Comparison of ENCODE assay signal across 12 mouse cellular contexts in the genomic region with DNA sequence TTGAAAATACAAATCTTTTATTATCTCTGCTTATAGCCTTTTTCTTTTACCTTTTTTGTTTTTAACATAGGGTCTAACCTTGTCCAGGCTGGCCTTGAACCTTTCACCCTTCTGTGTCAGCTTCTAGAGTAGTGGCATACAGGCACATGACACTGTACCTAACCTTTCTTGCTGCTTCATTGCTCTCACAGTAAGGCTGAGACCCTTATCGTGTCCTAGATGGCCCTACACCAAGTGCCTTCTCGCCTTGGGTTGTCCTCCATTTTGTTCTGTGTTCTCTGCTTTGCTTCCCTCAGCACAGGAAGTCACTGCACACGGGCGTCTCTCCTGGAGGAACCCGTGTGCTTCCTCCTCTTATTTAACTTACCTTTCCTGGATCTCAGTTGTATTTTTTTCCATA. TPM values are rescaled to one million over a fixed set of nuclear protein-coding genes. Genes with fewer than 3 reads are reported as not detected.
DNase-seq lines count a peak whose midpoint lies in the region; ATAC-seq and TF ChIP-seq lines count a peak whose summit lies in the region.
"Had no signal": no experiment of that assay in that cellular context is flagged by ENCODE, and none has a peak within 500 bp of the region (broad histone marks: within the 10 kb centered on the region; RNA-seq: fewer than 3 reads in every experiment).

No protein-coding gene starts in this region.

- no peaks in the 10 kb centered on the region for H3K9me3 ChIP-seq in hindbrain, embryonic 12.5 days (replicated peaks)
- no peaks in the 10 kb centered on the region for H3K9me3 ChIP-seq in hindbrain, embryonic 10.5 days
- H3K9me3 ChIP-seq in limb, embryonic 13.5 days = no peaks in the 10 kb centered on the region
- no peaks in the 10 kb centered on the region for H3K9me3 ChIP-seq in lung, postnatal 0 days (ENCODE audit: low read length)
- H3K9me3 ChIP-seq: stomach, embryonic 15.5 days had no signal

- H3K27me3 ChIP-seq in hindbrain, embryonic 12.5 days = no peaks in the 10 kb centered on the region
- no peaks in the 10 kb centered on the region for H3K27me3 ChIP-seq in hindbrain, embryonic 10.5 days (ENCODE audit: insufficient read depth, poor library complexity, severe bottlenecking)
- H3K27me3 ChIP-seq in limb, embryonic 13.5 days = no peaks in the 10 kb centered on the region
- no peaks in the 10 kb centered on the region for H3K27me3 ChIP-seq in lung, postnatal 0 days (replicated peaks; ENCODE audit: insufficient read depth, low read length)
- H3K27me3 ChIP-seq: stomach, embryonic 15.5 days had no signal

- H3K27ac ChIP-seq in hindbrain, embryonic 12.5 days = no peak overlapping the region
- H3K27ac ChIP-seq in hindbrain, embryonic 10.5 days = no peak overlapping the region
- no peak overlapping the region for H3K27ac ChIP-seq in limb, embryonic 13.5 days
- H3K27ac ChIP-seq in lung, postnatal 0 days (ENCODE audit: low read length) = no peak overlapping the region
- H3K27ac ChIP-seq: stomach, embryonic 15.5 days had no signal

- no peak for DNase-seq in hindbrain, embryonic 10.5 days (ENCODE audit: low spot score)
- DNase-seq in thymus, postnatal 14 days = peak; percentile 10
- DNase-seq in thymus, postnatal 10 days (ENCODE audit: low spot score in 2 of 2) = no peak
- no peak for DNase-seq in urinary bladder, postnatal 10 days (ENCODE audit: low spot score)
- no peak for DNase-seq in lung, postnatal 0 days (ENCODE audit: low spot score)
- no peak for DNase-seq in frontal cortex, postnatal 25 days (ENCODE audit: low spot score in 2 of 2)
- DNase-seq: cerebellum, postnatal 25 days; kidney, postnatal 10 days; liver had no signal

- no peak for TF ChIP-seq EP300 in lung, postnatal 0 days (IDR thresholded peaks at IDR 0.05)

- no peak for ATAC-seq in hindbrain, embryonic 12.5 days (ENCODE audit: low FRiP score)
- no peak for ATAC-seq in limb, embryonic 13.5 days (ENCODE audit: low FRiP score, low read depth)
- ATAC-seq in lung, postnatal 0 days = no peak

- 86% methylated on average over 5 of the region's 5 CpGs for WGBS in hindbrain, embryonic 12.5 days
- WGBS in hindbrain, embryonic 10.5 days = 79% methylated on average over 5 of the region's 5 CpGs
- 81% methylated on average over 5 of the region's 5 CpGs for WGBS in limb, embryonic 13.5 days
- 61% methylated on average over 5 of the region's 5 CpGs for WGBS in lung, postnatal 0 days

- no peaks in the 10 kb centered on the region for H3K36me3 ChIP-seq in hindbrain, embryonic 12.5 days
- H3K36me3 ChIP-seq in hindbrain, embryonic 10.5 days = peaks cover 16% of the 10 kb centered on the region
- H3K36me3 ChIP-seq in limb, embryonic 13.5 days = peaks cover 4% of the 10 kb centered on the region; the same call in 1 of the 2 replicates
- no peaks in the 10 kb centered on the region for H3K36me3 ChIP-seq in lung, postnatal 0 days (ENCODE audit: insufficient read depth, low read length)
- H3K36me3 ChIP-seq: stomach, embryonic 15.5 days had no signal

- 0 out of 2 replicates have a peak overlapping the region, but pooled peaks have one; percentile 19 for H3K9ac ChIP-seq in hindbrain, embryonic 12.5 days
- H3K9ac ChIP-seq in limb, embryonic 13.5 days = no peak overlapping the region
- H3K9ac ChIP-seq in lung, postnatal 0 days (replicated peaks; ENCODE audit: low read depth) = no peak overlapping the region
- H3K9ac ChIP-seq: stomach, embryonic 15.5 days had no signal

- H3K4me3 ChIP-seq in hindbrain, embryonic 12.5 days = no peak overlapping the region
- H3K4me3 ChIP-seq in hindbrain, embryonic 10.5 days = no peak overlapping the region
- no peak overlapping the region for H3K4me3 ChIP-seq in limb, embryonic 13.5 days
- H3K4me3 ChIP-seq in lung, postnatal 0 days (ENCODE audit: low read depth, low read length) = no peak overlapping the region
- H3K4me3 ChIP-seq: stomach, embryonic 15.5 days had no signal

- H3K4me2 ChIP-seq in hindbrain, embryonic 12.5 days (replicated peaks) = no peak overlapping the region
- H3K4me2 ChIP-seq in limb, embryonic 13.5 days (replicated peaks) = peak overlapping the region; percentile 28; the same call in 1 of the 2 replicates
- H3K4me2 ChIP-seq in lung, postnatal 0 days (replicated peaks; ENCODE audit: low read depth, low read length) = no peak overlapping the region
- H3K4me2 ChIP-seq: stomach, embryonic 15.5 days had no signal

- peaks cover 5% of the 10 kb centered on the region; the same call in 1 of the 2 replicates for H3K4me1 ChIP-seq in hindbrain, embryonic 12.5 days
- peaks cover 27% of the 10 kb centered on the region for H3K4me1 ChIP-seq in hindbrain, embryonic 10.5 days (replicated peaks)
- peaks cover 8% of the 10 kb centered on the region for H3K4me1 ChIP-seq in limb, embryonic 13.5 days
- no peaks in the 10 kb centered on the region for H3K4me1 ChIP-seq in lung, postnatal 0 days (ENCODE audit: insufficient read depth, low read depth, low read length)
- H3K4me1 ChIP-seq: stomach, embryonic 15.5 days had no signal

- no peak for TF ChIP-seq CTCF in lung, postnatal 0 days (IDR thresholded peaks at IDR 0.05)

RNA-seq across cellular contexts. Expression of gene Klhdc10, which starts 3.0 kb away (rescaled TPM):
- polyA plus RNA-seq in hindbrain, embryonic 12.5 days (2016; fragmentation: Nextera tagmentation; extraction: Ambion mirVana) = 42.5 and 45.4 TPM in 2 replicates
- 26.1 and 29.2 TPM in 2 replicates for polyA plus RNA-seq in hindbrain, embryonic 10.5 days (2016; fragmentation: Nextera tagmentation; extraction: Ambion mirVana)
- 29.4 and 31.7 TPM in 2 replicates for polyA plus RNA-seq in limb, embryonic 13.5 days (2015; fragmentation: Nextera tagmentation; extraction: Ambion mirVana)
- 7.9 and 8.9 TPM in 2 replicates for polyA plus RNA-seq in lung, postnatal 0 days (2015; fragmentation: Nextera tagmentation; extraction: Ambion mirVana)

RNA-seq across cellular contexts. Expression of gene Zc3hc1, which starts 13.8 kb away (rescaled TPM):
- polyA plus RNA-seq in hindbrain, embryonic 12.5 days (2016; fragmentation: Nextera tagmentation; extraction: Ambion mirVana) = 65.3 and 67.6 TPM in 2 replicates
- 74.9 and 76.1 TPM in 2 replicates for polyA plus RNA-seq in hindbrain, embryonic 10.5 days (2016; fragmentation: Nextera tagmentation; extraction: Ambion mirVana)
- polyA plus RNA-seq in limb, embryonic 13.5 days (2015; fragmentation: Nextera tagmentation; extraction: Ambion mirVana) = 77.7 and 83.9 TPM in 2 replicates
- 22.9 and 23.6 TPM in 2 replicates for polyA plus RNA-seq in lung, postnatal 0 days (2015; fragmentation: Nextera tagmentation; extraction: Ambion mirVana)
